Mouse (Mus musculus) inflammation-experienced regulatory T-cells, adult 6 months (primary cell): ENCODE results near the gene Stxbp4. TPM values are rescaled to one million over a fixed set of nuclear protein-coding genes. Genes with fewer than 3 reads are reported as not detected.

Experiments
- ATAC-seq: one replicate; pipeline ENCODE4 v1.8.0; 2017
- polyA plus RNA-seq, 3 experiments: library from polyadenylated mRNA; unstranded; fragments of 100-300 nt; shearing (Covaris generic); gene quantifications; one replicate each; pipeline ENCODE4 v1.2.1; 2017

The Stxbp4 gene
- polyA plus RNA-seq = 1 to 10 TPM; 2.1 to 5.4 (median 3.6) TPM

- peak; percentile 94 for ATAC-seq
These were observed at the start of gene Stxbp4, which contains the start of gene Cox11 for GRCm38 (mm10) chr11:90637440-90638311. Gene Stxbp4, minus strand, starts transcription at chr11:90638084. Gene Cox11, plus strand, starts transcription at chr11:90638173.

GRCm38 (mm10) chr11:90687040-90687439, 49.2 kb upstream of the Stxbp4 start:
- ATAC-seq = no peak

- ATAC-seq = no peak
These were observed 48.6 kb upstream of the Stxbp4 start for GRCm38 (mm10) chr11:90686287-90687025.

- ATAC-seq = no peak
These were observed 47.3 kb upstream of the Stxbp4 start for GRCm38 (mm10) chr11:90685196-90685595.

GRCm38 (mm10) chr11:90684765-90685164, 46.9 kb upstream of the Stxbp4 start:
- no peak for ATAC-seq

- ATAC-seq = no peak
These were observed 43.3 kb upstream of the Stxbp4 start for GRCm38 (mm10) chr11:90681171-90681570.

- no peak for ATAC-seq
These were observed 40.7 kb upstream of the Stxbp4 start for GRCm38 (mm10) chr11:90678582-90678981.

GRCm38 (mm10) chr11:90677771-90678288, 39.9 kb upstream of the Stxbp4 start:
- ATAC-seq = no peak

- ATAC-seq = no peak
These were observed 39.1 kb upstream of the Stxbp4 start for GRCm38 (mm10) chr11:90677027-90677426.

- no peak for ATAC-seq
These were observed 37.7 kb upstream of the Stxbp4 start for GRCm38 (mm10) chr11:90675479-90676110.

- no peak for ATAC-seq
These were observed 29.4 kb upstream of the Stxbp4 start for GRCm38 (mm10) chr11:90667325-90667724.

- no peak for ATAC-seq
These were observed 29.0 kb upstream of the Stxbp4 start for GRCm38 (mm10) chr11:90666916-90667315.

GRCm38 (mm10) chr11:90666144-90666757, 28.4 kb upstream of the Stxbp4 start:
- no peak for ATAC-seq

- no peak for ATAC-seq
These were observed 27.3 kb upstream of the Stxbp4 start for GRCm38 (mm10) chr11:90665161-90665560.

- ATAC-seq = no peak
These were observed 26.6 kb upstream of the Stxbp4 start for GRCm38 (mm10) chr11:90664345-90664986.

- ATAC-seq = no peak
These were observed 25.9 kb upstream of the Stxbp4 start for GRCm38 (mm10) chr11:90663618-90664297.

- no peak for ATAC-seq
These were observed 25.2 kb upstream of the Stxbp4 start for GRCm38 (mm10) chr11:90663052-90663451.

GRCm38 (mm10) chr11:90660662-90661061, 22.8 kb upstream of the Stxbp4 start:
- no peak for ATAC-seq

- no peak for ATAC-seq
These were observed 19.6 kb upstream of the Stxbp4 start for GRCm38 (mm10) chr11:90657527-90657926.

- ATAC-seq = no peak
These were observed 14.7 kb upstream of the Stxbp4 start for GRCm38 (mm10) chr11:90652603-90653002.

GRCm38 (mm10) chr11:90650231-90650885, 12.5 kb upstream of the Stxbp4 start:
- ATAC-seq = no peak
